Mouse (Mus musculus): ENCODE measurements around the gene Gm21974.

Gene Gm21974

DNA sequence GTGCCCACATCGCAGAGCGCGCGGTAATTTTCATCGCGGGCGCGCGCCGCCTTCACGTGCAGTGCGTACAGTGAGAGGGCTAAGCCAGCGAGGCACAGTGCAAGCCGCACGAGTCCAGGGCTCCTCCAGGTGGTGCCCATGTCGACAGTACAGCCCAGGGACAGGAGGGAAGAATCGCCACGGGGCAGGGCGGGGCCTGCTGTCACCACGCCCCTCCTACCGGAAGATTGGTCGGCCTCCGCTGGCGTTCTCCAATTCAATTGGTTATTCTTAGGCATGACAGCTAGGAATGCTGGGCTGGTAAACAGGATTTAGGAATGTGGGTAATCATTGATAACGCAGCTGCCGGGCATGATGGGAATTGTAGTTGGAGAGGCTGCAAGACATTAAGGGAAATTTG is at the start of gene Gm21974, which contains the start of gene Vkorc1:
TSS of gene Gm21974 (minus strand) at position 13 of the 400 bp plus-strand sequence.
TSS of gene Vkorc1 (minus strand) at position 176 of the 400 bp plus-strand sequence.
- peak; percentile 97 for DNase-seq (ENCODE audit: low read depth)

DNA sequence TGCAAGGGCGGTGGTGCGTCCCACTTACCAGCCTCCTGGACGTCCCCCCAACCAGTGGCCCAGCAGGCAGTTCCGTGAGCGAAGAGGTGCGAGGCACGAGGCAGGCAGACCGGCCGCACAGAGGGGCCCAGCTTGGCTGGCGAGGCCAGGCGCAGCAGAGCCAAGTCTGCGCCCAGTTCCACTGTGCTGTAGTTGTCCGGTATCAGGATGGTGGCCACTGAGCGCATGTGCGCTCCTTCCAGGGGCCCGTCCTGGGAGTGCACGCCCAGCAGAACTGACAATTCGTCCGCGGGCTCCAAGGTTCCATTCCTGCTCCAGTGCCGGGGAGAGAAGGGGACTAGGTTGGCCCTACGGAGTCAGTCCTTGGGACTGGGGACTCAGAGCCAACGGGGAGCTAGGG is 49.4 kb upstream of the Gm21974 start:
- no peak for DNase-seq (ENCODE audit: low read depth)

DNA sequence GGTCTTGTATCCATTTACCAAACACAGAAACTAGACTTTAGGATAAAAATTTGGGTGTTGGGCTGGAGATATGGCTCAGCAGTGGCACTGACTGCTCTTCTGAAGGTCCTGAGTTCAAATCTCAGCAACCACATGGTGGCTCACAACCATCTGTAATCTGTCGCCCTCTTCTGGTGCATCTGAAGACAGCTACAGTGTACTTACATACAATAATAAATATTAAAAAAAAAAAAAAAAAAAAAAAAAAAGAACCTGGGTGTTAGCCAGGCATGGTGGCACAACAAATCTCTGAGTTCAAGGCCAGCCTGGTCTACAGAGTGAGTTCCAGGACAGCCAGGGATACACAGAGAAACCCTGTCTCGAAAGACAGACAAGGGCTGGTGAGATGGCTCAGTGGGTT is 46.8 kb upstream of the Gm21974 start:
- DNase-seq (ENCODE audit: low read depth), result peak; percentile 50

DNA sequence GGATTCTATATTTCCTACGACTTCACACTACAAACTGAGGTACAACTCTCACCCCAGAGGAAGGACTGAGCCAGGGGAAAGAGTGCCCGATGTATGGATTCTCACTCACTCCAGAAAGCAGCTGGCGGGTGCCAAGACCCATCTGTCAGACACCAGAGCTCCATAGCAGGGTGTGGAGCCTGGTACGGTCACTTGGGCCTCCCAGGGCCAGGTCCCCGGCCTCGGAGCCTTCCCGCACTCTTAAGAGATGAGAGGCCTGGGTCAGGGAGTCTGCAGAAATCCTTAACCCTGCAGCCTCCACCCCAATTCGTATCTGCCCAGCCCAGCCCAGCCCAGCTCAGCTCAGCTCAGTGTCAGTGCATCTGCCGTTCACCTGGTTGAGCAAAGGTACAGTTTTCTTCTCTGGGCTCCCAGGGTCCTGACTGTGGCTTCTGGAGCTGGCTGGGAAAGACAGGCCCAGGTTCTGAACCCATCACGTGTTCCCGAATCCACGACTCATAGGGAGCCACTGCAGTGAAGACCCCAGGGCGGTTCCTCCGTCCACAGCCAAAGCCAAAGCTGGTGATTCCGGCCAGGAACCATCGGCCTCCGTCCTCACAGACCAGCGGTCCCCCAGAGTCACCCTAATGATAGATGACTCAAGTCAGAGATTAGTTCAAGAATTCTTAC is 41.1 kb upstream of the Gm21974 start:
- DNase-seq (ENCODE audit: low read depth), result no peak

DNA sequence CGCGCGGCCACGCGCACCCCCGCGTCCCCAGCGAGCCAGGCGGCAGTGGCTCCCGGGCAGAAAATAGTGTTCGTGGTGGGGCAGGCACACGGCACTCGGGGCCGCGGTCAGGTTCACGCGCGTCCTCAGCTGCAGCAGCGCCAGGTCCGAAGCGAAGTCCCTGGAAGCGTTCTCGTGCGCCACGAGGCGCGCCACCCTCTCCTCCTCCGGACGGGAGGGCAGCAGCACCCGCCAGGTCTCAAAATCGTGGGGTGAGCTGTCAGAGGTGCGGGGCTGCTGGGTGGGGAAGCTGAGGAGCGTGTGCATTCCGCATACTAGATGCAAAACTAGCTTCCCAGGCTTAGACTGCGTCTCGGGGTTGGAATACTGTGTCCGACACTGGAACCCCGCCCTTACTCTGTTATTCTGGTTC is 40.5 kb upstream of the Gm21974 start:
- DNase-seq (ENCODE audit: low read depth), result no peak

DNA sequence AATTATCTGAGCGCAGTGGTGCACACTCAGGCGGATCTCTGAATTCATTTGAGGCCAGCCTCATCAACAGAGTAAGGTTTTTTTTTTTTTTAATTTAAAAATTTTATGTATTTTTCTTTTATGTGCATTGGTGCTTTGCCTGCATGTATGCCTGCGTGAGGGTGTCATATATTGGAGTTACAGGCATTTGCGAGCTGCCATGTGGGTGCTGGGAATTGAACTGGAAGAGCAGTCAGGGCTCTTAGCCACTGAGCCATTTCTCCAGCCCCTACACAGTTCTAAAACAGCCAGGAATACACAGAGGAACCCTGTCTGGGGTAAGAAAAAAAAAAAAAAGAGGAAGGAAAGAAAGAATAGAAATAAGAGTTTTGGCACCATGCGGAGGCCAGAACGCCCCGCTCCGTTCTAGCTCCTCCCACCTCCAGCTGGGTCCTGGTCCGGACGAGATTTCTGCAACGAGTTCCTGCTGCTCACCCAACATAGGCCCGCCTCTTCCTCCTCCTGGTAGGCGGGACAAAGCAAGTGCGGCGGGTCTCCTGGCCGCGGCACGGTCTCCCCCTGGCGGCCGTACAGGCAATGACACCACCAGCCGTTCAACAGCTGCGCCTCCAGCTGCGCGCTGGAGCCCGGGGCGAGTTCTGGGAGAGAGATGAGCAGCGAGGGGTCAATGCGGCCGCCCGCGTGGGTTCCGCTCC is 39.9 kb upstream of the Gm21974 start:
- DNase-seq (ENCODE audit: low read depth), result peak; percentile 95

DNA sequence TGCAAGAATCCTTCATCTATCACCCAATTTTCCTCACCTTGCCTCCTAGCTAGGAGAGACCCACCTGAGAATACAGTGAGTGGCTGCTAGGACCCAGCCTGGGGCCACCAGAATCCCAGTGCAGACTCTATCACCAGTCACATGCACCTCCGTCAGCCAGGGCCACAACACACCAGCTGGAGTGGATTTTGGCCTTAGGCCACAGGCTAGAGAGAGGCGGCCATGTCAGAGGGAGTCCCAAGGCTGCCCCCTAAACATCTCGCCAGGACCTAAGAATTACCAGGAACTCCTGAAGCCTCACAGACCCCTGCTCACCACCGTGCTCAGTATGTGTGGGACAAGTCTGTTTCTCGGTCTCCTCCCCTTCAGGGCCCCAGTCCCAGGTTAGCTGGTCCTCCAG is 38.8 kb upstream of the Gm21974 start:
- DNase-seq (ENCODE audit: low read depth), result no peak

DNA sequence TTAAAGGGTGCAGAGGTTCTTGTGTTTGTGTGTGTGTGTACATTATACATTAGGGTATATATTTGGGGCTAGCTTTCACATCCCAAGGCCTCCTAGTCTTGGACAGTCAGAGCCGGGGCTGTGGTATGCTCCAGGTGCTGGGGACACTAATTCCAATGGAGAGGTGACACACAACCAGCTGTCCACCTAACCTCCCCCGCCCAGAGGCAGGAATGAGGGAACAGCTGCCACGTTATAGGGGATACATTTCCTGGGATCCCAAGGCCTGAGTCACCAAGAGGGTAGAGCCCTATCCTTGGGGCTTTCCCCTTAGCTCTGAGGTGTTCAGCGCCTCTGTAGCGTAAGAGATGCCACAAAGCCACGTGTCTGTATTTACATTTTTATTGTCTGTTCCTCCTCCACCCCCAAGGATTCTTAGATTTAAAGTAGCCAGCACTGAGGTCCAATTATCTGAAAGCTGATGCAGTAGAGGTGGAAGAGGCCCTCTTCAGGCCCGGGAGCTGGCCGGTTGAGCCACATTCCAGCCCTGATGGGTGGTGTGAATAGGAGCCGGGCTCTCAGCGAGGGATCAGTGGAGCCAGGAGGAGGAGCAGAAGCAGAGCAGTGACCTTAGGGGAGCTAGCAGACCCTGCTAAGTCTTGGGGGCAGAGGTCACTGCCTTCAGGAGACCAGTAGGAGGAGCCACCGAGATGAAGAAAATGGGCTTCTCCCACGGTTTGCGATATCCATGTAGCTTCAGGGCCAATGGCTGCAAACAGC is 37.2 kb upstream of the Gm21974 start:
- DNase-seq (ENCODE audit: low read depth), result peak; percentile 55

DNA sequence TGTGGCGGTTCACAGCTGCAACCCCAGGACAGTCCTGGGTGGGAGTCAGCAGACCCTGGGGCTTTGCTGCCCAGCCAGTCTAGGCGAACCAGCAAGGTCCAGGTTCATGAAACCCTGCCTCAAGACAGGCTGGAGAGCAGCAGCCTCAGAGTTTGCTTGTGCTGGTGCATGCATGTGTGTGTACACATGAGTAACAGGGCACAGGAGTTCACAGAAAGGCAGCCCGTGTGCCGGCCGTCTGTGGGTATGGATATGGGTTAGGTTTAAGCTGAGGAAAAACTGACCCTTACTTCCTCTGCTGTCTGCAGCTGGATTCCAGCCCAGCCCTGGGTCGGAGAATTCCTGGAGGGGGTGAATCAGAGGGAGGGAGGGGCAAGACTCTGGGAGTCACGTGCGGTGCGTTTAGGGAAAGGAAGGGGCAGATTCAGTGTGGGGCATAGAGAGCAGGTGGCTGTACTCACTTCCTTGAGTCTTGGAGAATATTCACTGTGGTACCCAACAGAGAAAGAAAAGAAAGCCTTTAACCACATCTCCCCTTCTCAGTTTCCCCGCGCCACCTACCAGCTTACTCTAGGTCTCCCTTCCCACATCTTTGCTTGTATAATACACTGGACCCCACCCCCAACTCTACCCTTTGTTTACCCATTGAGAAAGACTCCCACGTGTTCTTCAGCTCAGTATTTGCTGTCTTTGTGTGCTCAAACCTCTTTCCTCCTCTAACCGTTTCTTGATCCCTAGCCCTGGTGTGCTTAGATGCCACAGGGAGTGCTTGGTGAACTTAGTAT is 36.3 kb upstream of the Gm21974 start:
- DNase-seq (ENCODE audit: low read depth), result peak; percentile 90

DNA sequence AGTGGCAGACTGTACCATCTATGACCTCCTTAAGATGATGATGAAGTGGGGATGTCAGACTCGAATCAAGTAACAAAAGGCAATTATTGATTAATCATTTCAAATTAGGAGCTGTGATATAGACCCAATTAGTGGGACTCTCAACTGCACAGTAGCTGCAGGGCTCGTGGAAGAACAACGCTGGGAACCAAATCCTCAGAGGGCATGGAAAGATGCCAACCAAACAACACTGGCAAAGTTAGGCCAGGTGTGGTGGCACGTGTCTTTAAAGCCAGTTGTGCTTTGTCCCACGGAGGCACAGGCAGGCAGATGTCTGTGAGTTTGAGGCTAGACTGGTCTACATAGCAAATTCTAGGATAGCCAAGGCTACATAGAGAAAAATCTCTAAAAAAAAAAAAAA is 35.4 kb upstream of the Gm21974 start:
- no peak for DNase-seq (ENCODE audit: low read depth)

DNA sequence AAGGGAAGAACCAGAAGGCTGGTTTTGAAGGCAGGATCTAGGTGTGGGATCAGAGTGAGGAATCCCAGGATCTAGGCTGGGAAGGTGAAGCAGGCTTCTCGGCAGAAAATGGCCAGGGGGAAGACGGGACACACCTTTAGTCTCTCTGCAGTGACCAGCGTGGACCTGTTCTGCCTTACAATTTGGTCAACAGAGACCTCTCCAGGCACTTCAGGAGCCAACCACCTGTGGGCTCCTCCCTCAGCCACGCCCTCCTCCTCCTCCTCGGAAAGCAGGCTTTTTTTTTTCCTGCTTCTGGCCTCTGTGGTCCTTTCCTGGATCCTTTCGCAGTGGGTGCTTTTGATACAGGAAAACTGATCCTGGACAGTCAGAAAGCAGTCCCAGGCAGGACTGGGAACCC is 34.7 kb upstream of the Gm21974 start, which contains the start of gene Prss8:
TSS of gene Prss8 (minus strand) at position 182 of the 400 bp plus-strand sequence.
- no peak for DNase-seq (ENCODE audit: low read depth)

DNA sequence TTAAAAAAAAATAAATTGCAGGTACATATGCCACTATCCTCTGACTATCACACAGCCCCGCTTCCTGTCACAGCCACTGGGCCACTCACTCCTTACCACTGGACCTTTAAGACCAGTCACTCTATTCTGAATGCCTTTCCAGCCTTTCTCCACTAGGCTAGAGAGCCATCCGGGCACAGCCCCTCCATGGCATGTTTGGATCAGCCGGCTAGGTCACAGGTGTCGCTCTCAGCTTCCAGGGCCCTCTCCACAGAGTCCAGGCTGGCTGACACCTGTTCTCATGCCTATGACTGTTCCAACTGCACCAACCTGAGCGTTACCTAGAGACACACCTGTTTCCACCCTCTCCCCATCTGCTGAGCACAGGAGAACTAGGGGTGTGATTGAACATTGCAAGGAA is 33.3 kb upstream of the Gm21974 start:
- DNase-seq (ENCODE audit: low read depth), result no peak

DNA sequence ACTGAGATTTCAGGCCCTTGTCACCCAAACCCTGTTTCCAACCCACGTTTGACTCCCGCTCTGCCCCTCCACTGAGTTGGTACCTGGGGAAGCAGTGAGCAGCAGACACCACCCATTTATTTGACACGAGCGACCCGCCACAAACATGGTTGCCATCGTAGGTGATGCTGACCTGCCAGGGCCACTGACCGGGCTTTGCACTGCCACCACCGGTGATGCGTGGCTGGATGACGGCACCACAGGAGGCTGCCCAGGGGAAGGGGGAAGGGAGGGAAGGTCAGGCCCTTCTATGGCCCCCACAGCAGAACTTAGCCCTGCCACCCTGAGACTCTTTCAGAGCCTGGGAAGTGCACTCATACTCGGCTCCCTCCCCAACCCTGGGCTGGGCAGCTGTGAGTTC is 32.5 kb upstream of the Gm21974 start:
- no peak for DNase-seq (ENCODE audit: low read depth)

DNA sequence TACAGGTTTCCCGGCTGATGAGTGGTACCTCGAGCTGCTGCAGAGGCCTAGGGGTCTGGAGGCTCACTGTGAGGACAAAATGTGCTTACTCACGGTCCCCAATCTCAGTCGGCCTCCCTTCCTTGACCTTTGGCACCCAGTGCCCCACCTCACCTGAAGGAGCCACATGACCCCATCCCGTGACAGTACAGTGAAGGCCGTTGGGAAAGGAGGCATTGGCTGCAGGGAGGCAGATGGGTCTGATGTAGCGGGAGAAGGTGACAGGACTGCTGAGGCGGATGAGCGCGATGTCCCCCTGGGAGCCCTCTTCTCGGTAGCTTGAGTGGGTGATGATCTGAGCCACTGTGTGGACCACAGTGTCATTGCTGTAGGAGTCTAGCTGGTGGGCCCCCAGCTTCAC is 31.6 kb upstream of the Gm21974 start:
- no peak for DNase-seq (ENCODE audit: low read depth)

DNA sequence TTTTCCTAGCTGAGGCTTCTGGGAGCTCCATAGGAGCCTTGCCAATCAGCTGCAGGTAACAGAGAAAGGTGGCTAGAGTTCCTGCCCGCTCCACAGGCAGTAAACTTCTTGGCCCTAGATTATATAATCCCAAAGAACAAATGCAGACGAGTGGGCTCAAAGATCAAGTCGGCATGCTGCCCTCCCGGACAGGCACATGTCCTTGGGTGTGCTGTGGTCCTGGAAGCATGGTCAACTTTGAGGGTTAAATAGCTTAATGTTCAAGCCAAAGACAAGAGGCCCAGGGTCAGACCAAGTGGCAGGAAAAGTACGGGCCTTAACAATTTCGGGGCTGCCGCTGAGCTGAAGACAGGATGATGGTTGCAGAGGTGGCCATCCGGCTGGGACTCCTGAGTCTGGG is 30.8 kb upstream of the Gm21974 start:
- no peak for DNase-seq (ENCODE audit: low read depth)

DNA sequence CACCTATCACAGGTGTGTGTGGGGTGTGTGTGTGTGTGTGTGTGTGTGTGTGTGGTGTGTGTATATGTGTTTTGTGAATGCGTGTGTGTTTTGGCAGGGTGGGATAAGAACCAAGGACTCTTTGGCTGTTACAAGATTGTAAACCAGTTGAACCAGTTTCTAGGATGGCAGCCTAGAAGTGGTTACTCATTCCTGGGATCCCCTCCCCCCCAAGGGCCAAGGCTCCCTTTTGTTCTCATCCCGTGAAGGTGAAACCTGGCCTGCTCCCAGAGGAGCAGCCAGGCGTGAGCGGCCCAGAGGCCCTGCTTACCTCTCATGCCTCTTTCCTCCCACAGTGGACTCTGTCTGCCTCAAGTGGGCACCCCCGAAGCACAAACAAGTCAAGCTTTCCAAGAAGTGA is 30.0 kb upstream of the Gm21974 start:
- no peak for DNase-seq (ENCODE audit: low read depth)

DNA sequence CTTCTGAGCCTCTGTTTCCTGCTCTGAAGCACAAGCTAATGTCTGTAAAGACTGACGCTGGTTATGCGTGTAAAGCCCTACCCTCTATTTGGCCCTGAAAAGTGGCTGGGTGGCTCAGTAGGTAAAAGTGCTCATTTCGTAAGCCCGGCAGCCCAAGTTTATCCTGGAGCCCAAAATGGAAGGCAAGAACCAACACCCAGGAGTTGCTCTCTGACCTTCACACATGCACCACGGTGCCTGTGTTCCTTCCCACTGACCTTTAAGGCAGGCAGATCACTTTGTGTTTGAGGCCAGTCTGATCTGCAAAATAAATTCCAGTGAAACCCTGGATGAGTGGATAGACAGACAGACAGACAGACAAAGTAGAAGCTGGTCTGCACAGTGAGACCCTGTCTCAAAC is 28.5 kb upstream of the Gm21974 start:
- DNase-seq (ENCODE audit: low read depth), result no peak

DNA sequence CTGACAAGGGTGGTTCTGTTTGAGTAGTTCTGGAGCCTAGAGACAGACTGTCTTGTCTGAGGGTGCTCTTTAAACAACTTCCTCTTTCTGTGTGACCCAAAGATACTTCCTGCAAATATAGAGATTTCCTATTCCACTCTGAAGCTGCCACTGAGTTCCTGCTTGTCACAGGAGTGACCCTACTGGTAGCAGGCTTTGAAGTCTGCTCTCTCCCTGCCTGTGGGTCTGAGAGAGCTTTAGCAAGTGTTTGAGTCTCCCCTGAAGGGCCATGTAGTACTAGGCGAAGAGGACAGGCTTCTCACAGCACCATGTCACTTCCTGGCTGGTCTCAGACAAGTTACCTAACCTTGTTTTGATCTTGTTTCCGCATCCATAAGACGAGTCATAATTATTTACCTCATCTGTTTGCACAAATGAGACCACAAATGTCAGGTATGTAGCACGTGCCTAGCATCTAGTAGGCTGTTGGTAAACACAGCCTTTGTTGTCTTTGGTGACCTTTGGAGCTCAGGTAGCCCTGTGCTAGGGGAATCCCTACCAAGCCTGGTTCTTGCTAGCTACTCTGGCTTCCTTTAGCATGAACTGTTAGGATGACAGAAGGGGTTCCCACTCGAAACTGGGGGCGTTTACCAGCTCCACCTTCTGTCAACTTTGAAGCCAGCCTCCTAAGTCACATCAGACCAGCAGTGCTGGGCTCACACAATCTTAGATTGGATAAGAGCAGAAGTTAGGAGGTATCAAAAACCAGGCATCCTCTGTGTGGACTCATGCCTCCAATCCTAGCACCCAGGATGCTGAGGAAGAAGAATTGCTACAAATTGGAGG is 27.4 kb upstream of the Gm21974 start:
- DNase-seq (ENCODE audit: low read depth), result no peak

DNA sequence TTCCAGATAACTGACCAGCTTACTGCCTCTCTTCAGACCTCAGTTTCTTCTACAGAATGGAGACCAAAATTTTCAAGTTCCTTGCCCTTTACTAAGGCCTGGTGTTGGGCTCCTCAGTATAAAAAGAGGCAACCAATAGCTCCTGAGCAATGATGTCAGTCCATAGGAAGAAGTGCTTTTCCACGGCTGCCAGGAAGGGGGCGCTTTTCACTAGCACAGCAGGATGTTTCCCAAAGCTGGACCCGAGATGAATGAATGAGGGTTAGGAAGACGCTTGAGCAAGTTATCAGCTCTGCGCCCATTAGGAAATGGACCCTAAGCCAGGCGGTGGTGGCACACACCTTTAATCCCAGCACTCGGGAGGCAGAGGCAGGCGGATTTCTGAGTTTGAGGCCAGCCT is 26.3 kb upstream of the Gm21974 start:
- peak; percentile 67 for DNase-seq (ENCODE audit: low read depth)

DNA sequence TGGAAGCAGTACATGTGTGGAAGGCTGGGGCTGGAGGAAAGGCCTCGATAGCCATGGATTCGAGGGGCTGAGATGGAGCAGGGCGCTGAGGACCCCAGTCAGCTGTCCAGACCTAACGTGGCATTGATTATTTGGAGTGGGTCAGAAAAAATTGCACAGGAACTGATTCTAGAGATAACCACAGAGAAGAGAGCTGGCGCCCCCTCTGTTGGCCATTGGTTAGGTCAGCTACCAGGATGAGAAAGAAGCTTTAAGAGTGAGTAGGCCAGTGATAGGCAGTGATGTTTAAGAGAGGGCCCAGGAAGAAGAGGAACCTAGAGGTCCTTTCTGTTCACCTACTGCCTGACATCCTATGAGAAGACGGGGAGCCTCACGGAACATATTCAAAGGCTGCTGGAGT is 24.0 kb upstream of the Gm21974 start:
- DNase-seq (ENCODE audit: low read depth), result peak; percentile 38

DNA sequence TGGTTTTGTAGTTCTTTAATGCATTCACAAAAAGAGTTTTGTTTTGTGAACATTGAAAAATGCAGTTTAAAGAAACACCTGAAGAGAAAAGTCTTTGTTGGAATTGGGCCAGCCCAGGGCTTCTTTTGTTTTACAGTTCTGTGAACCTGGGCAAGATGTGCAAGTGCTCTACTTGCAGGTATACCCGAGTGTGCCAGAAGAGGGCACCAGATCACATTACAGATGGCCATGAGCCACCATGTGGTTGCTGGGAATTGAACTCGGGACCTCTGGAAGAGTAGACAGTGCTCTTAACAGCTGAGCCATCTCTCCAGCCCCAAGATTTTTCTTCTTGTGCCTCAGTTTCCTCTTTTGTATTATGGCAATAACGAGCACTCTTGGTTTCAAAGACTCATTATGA is 22.9 kb upstream of the Gm21974 start:
- peak; percentile 66 for DNase-seq (ENCODE audit: low read depth)

All from NIH3T3 (cell line).